Mouse (Mus musculus) forebrain, embryonic 13.5 days (tissue): ENCODE measurements around the gene Creb3l4. TPM values are rescaled to one million over a fixed set of nuclear protein-coding genes. Genes with fewer than 3 reads are reported as not detected.

Source experiments
- ATAC-seq: fragments of 200-750 bp; cut with Nextera tagmentation; 2 replicates; pipeline ENCODE4 v1.8.0; 2017
- H3K27ac ChIP-seq: fragments of 300-500 bp; sonication (generic); 2 replicates; pipeline ENCODE4 v1.5.1; 2015; ENCODE audit warnings: inconsistent platforms, mild to moderate bottlenecking, moderate library complexity
- H3K27me3 ChIP-seq: fragments of 300-500 bp; sonication (generic); 2 replicates; pipeline ENCODE4 v1.6.1; 2015; ENCODE audit warnings: mild to moderate bottlenecking, inconsistent platforms
- H3K36me3 ChIP-seq: fragments of 300-500 bp; sonication (generic); 2 replicates; pipeline ENCODE4 v1.6.1; 2015; ENCODE audit warnings: mild to moderate bottlenecking, inconsistent platforms; ENCODE audit not compliant: poor library complexity, severe bottlenecking
- H3K4me1 ChIP-seq: fragments of 300-500 bp; sonication (generic); 2 replicates; pipeline ENCODE4 v1.6.1; 2015; ENCODE audit warnings: inconsistent platforms
- H3K4me2 ChIP-seq: fragments of 300-500 bp; sonication (generic); 2 replicates; pipeline ENCODE4 v1.6.1; 2015; ENCODE audit warnings: inconsistent platforms, mild to moderate bottlenecking, moderate library complexity
- H3K4me3 ChIP-seq: fragments of 300-500 bp; sonication (generic); 2 replicates; pipeline ENCODE4 v1.5.1; 2015; ENCODE audit warnings: mild to moderate bottlenecking, inconsistent platforms
- H3K9ac ChIP-seq: fragments of 300-500 bp; sonication (generic); 2 replicates; pipeline ENCODE4 v1.6.1; 2015; ENCODE audit warnings: mild to moderate bottlenecking, inconsistent platforms
- H3K9me3 ChIP-seq: fragments of 300-500 bp; sonication (generic); replicated peaks from 2 replicates; pipeline ENCODE4 v1.6.1; 2016; ENCODE audit warnings: inconsistent platforms
- WGBS: fragments of 180-500 bp; shearing (Covaris S2); methylation state at CpG from one replicate; pipeline ENCODE4 v1.1.7; 2015; 5-methylcytosine and 5-hydroxymethylcytosine counted together
- polyA plus RNA-seq: library from polyadenylated mRNA; unstranded; fragments of >200 nt; fragmentation: Nextera tagmentation; extraction: Ambion mirVana; gene quantifications from 2 replicates; pipeline ENCODE4 v1.2.1, GENCODE M21; 2015

Creb3l4 gene
- polyA plus RNA-seq, 1 experiment from 2014 or later, result 5.8 TPM

- Histone ChIP-seq H3K36me3 (peaks cover 15% of the 10 kb centered on the region), H3K4me2 (peak within 1 kb of the TSS; percentile 82), H3K9me3 (no peaks in the 10 kb centered on the region), H3K27ac (peak within 1 kb of the TSS; percentile 77), H3K4me3 (peak within 1 kb of the TSS; percentile 60), H3K27me3 (no peaks in the 10 kb centered on the region), H3K4me1 (peaks cover 29% of the 10 kb centered on the region), H3K9ac (peak within 1 kb of the TSS; percentile 80)
- 2% methylated on average over 44 of the region's 44 CpGs for WGBS
- peak; percentile 96 for ATAC-seq
Observed at GRCm38 (mm10) chr3:90247960-90248745, 4.8 kb upstream of the Creb3l4 start, which contains the start of gene Slc39a1. TSS of gene Slc39a1 (plus strand) at chr3:90248172.

DNA sequence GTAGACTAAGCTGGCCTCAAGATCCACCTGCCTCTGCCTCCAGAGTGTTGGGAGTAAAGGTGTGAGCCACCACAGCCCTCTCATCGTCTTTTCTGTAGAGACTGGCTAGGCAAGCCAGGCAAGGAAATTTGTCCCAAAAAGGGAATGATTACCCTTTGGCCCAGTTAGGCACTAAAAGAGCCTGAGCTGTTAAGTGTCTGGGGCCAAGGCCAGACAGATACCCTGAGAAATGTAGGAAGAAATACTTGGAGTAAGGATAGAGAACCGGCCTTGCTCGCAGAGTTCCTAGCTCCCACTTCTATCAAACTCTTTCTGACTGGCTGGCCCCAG, 4.3 kb upstream of the Creb3l4 start:
- H3K9ac ChIP-seq, result peak overlapping the region; percentile 80
- peaks cover 15% of the 10 kb centered on the region for H3K36me3 ChIP-seq
- peak overlapping the region; percentile 82 for H3K4me2 ChIP-seq
- peaks cover 34% of the 10 kb centered on the region for H3K4me1 ChIP-seq
- under 1% methylated on average over 3 of the region's 3 CpGs for WGBS
- no peaks in the 10 kb centered on the region for H3K27me3 ChIP-seq
- peak overlapping the region; percentile 60 for H3K4me3 ChIP-seq
- H3K27ac ChIP-seq, result peak overlapping the region; percentile 77
- H3K9me3 ChIP-seq, result no peaks in the 10 kb centered on the region
- ATAC-seq, result peak; percentile 34

DNA sequence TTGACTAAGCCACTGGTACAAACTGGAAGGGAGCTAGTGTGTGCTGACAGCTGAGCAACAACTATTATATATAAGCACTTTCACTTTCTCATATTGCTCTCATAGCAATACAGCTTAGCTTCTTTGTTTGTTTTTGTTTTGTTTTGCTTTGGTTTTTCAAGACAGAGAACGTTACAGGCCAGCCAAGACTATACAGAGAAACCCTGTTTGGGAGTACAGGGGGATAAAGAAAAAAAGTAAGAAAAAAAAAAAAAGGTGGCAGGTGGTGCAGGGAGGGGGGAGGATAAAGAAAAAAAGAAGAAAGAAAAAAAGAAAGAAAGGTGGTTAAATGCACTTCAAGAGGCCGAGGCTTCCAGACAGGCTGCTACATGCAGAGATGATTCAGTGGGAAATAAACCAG, 2.1 kb upstream of the Creb3l4 start:
- no peaks in the 10 kb centered on the region for H3K9me3 ChIP-seq
- no peak overlapping the region for H3K4me2 ChIP-seq
- no peaks in the 10 kb centered on the region for H3K27me3 ChIP-seq
- no peak overlapping the region for H3K9ac ChIP-seq
- peaks cover 31% of the 10 kb centered on the region for H3K4me1 ChIP-seq
- H3K4me3 ChIP-seq, result no peak overlapping the region
- 63% methylated on average over 2 of the region's 2 CpGs for WGBS
- no peak overlapping the region for H3K27ac ChIP-seq
- H3K36me3 ChIP-seq, result 0 out of 2 replicates have a peak, but pooled peaks cover under 1% of the 10 kb centered on the region
- ATAC-seq, result no peak

GRCm38 (mm10) chr3:90241669-90242358, 1.5 kb downstream of the Creb3l4 start:
- Histone ChIP-seq H3K27me3 (no peaks in the 10 kb centered on the region), H3K4me2 (no peak overlapping the region), H3K9me3 (no peaks in the 10 kb centered on the region), H3K36me3 (peaks cover 3% of the 10 kb centered on the region; the same call in 1 of the 2 replicates), H3K27ac (no peak overlapping the region), H3K4me3 (no peak overlapping the region), H3K9ac (no peak overlapping the region), H3K4me1 (peaks cover 17% of the 10 kb centered on the region)
- no peak for ATAC-seq
- 82% methylated on average over 10 of the region's 10 CpGs for WGBS

DNA sequence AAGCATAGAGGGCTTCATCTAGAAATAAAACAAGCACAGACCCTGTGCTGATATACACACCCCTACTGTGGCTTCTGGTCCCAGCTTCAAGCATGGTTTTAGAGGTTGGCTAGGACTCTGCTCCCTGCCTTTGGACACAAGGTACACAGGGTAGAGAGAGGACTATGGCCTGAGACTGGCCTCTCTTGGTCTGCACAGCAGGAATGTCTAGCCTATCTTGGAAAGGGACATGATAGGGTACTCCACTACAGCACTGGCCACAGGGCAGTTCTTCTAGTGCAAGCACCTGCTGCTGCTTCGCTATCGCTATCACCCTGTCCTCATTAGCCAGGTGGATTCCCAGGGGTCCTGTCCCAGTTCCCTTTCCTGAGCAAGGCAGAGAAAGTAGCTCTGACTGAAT, 2.1 kb downstream of the Creb3l4 start:
- WGBS, result 82% methylated on average over 2 of the region's 2 CpGs
- H3K9ac ChIP-seq, result no peak overlapping the region
- no peak for ATAC-seq

GRCm38 (mm10) chr3:90231507-90232333, 11.6 kb downstream of the Creb3l4 start, which contains the start of gene Jtb:
TSS of gene Jtb (plus strand) at chr3:90231597.
- under 1% methylated on average over 61 of the region's 61 CpGs for WGBS
- peak within 1 kb of the TSS; percentile 88 for H3K4me2 ChIP-seq

More for the DNA sequence above, 2.1 kb downstream of the Creb3l4 start:
- no peak overlapping the region for H3K4me2 ChIP-seq
- H3K9me3 ChIP-seq, result no peaks in the 10 kb centered on the region
- H3K36me3 ChIP-seq, result peaks cover 7% of the 10 kb centered on the region
- H3K27me3 ChIP-seq, result no peaks in the 10 kb centered on the region
- no peak overlapping the region for H3K4me3 ChIP-seq
- no peak overlapping the region for H3K27ac ChIP-seq
- H3K4me1 ChIP-seq, result peaks cover 17% of the 10 kb centered on the region

GRCm38 (mm10) chr3:90231075-90231474, 12.2 kb downstream of the Creb3l4 start:
- H3K4me2 ChIP-seq, result peak overlapping the region; percentile 88
- H3K36me3 ChIP-seq, result peaks cover 22% of the 10 kb centered on the region
- peaks cover 8% of the 10 kb centered on the region for H3K4me1 ChIP-seq
- H3K27me3 ChIP-seq, result no peaks in the 10 kb centered on the region
- no peak overlapping the region; the same call in 1 of the 2 replicates for H3K27ac ChIP-seq
- H3K9ac ChIP-seq, result peak overlapping the region; percentile 89
- peak overlapping the region; percentile 88 for H3K4me3 ChIP-seq
- no peaks in the 10 kb centered on the region for H3K9me3 ChIP-seq
- ATAC-seq, result no peak
- 21% methylated on average over 8 of the region's 8 CpGs for WGBS

More at GRCm38 (mm10) chr3:90231507-90232333, 11.6 kb downstream of the Creb3l4 start, which contains the start of gene Jtb:
- Histone ChIP-seq H3K9me3 (no peaks in the 10 kb centered on the region), H3K27ac (peak within 1 kb of the TSS; percentile 87), H3K4me1 (peaks cover 8% of the 10 kb centered on the region), H3K9ac (peak within 1 kb of the TSS; percentile 89), H3K36me3 (peaks cover 28% of the 10 kb centered on the region), H3K27me3 (no peaks in the 10 kb centered on the region), H3K4me3 (peak within 1 kb of the TSS; percentile 88)
- peak; percentile 99 for ATAC-seq

DNA sequence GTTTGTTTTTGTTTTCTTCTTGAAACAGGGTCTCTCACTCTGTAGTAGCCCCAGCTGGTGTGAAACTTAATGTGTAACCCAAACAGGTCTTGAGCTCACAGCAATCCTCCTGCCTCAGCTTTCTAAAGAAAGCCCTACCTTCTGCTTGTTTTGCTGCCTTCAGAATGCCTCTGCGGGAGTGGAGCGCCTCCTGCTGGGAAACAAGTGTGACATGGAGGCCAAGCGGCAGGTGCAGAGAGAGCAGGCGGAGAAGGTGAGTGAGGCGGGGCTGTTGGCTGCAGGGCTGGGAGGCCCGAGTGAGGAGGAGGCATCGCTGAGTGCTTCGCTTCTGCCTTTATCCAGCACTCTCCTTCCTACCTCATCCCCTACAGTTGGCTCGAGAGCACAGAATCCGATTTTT, 19.0 kb downstream of the Creb3l4 start:
- H3K36me3 ChIP-seq, result peaks cover 11% of the 10 kb centered on the region; the same call in 1 of the 2 replicates
- no peak for ATAC-seq
- H3K27ac ChIP-seq, result no peak overlapping the region
- no peaks in the 10 kb centered on the region for H3K9me3 ChIP-seq
- peaks cover 13% of the 10 kb centered on the region for H3K4me1 ChIP-seq
- no peak overlapping the region for H3K4me2 ChIP-seq
- whole genome bisulfite sequencing, result 86% methylated on average over 10 of the region's 10 CpGs
- H3K27me3 ChIP-seq, result no peaks in the 10 kb centered on the region
- no peak overlapping the region for H3K4me3 ChIP-seq
- no peak overlapping the region for H3K9ac ChIP-seq

DNA sequence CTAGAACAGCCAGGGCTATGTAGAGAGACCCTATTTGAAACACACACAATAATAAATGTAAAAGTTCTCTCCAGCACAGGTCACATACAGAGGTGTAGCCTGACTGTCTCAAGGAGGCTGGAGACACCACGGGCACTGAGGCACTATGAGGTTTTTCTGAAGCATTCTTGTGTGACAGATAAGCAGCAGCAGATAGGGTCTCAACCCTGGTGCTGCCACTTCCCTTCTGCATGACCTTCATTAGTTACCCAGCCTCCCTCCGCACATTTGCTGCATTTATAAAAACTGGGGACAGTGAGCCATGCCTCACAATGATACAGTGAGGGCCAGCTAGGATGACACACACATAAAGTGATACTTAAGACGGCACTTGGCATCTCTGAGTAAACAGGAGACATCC, 20.4 kb downstream of the Creb3l4 start:
- H3K4me3 ChIP-seq, result no peak overlapping the region
- peaks cover 13% of the 10 kb centered on the region for H3K4me1 ChIP-seq
- peaks cover 11% of the 10 kb centered on the region; the same call in 1 of the 2 replicates for H3K36me3 ChIP-seq
- H3K27me3 ChIP-seq, result no peaks in the 10 kb centered on the region
- no peak overlapping the region for H3K4me2 ChIP-seq
- WGBS, result 86% methylated on average over 3 of the region's 3 CpGs
- no peak for ATAC-seq
- no peaks in the 10 kb centered on the region for H3K9me3 ChIP-seq
- H3K9ac ChIP-seq, result no peak overlapping the region
- no peak overlapping the region for H3K27ac ChIP-seq

DNA sequence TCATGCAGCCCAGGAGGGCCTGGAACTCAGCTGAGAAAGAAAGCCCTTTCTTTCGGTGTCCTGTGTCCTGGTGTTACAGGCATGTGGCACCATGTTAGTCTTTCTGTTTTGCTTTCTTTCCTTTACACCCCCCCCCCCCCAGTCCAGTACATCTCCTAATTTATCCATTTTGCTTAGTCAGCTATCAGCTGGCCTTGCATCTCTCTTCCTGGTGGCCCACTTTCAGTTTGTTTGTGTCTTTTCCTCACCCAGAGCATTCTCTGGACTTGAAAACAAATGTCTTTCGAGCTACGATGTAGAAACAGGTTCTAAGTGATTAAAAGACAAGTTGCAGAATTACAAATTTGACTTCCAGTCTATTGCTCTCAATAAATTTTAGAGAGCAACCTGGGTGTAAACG, 20.9 kb downstream of the Creb3l4 start:
- Histone ChIP-seq H3K27ac (no peak overlapping the region), H3K4me3 (no peak overlapping the region), H3K9ac (no peak overlapping the region), H3K4me1 (peaks cover 13% of the 10 kb centered on the region), H3K4me2 (no peak overlapping the region), H3K9me3 (no peaks in the 10 kb centered on the region), H3K36me3 (peaks cover 11% of the 10 kb centered on the region; the same call in 1 of the 2 replicates), H3K27me3 (no peaks in the 10 kb centered on the region)
- no peak for ATAC-seq
- WGBS, result 89% methylated on average over 4 of the region's 4 CpGs

DNA sequence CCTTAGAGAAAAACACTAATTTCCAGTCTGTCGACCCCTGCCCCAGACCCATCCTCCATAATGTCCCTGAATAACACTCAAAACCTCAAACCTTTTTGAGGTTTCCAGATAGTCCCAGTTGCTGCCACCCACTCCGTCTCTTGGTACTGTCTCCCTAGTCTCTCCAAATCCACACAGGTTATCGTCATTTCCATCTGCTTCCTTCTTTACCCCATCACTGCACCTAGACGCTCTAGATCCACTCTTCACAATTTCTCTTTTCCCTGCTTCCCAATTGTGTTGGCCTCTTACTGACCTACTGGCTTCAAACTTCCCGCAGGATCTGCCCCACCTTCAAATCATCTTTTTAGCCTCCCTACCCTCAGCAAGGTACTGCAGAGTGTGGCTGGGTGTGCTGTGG, 22.2 kb downstream of the Creb3l4 start:
- Histone ChIP-seq H3K4me3 (peak overlapping the region; percentile 44), H3K4me1 (peaks cover 13% of the 10 kb centered on the region), H3K36me3 (peaks cover 11% of the 10 kb centered on the region; the same call in 1 of the 2 replicates), H3K27me3 (no peaks in the 10 kb centered on the region), H3K4me2 (peak overlapping the region; percentile 84), H3K9me3 (no peaks in the 10 kb centered on the region), H3K9ac (peak overlapping the region; percentile 65), H3K27ac (no peak overlapping the region)
- no peak for ATAC-seq
- WGBS, result 24% methylated on average over 5 of the region's 5 CpGs
